Mouse (Mus musculus): ENCODE data around the gene Lig3.
A peak's percentile ranks its signal among the peaks of the same experiment; 100 is the strongest.

DNA sequence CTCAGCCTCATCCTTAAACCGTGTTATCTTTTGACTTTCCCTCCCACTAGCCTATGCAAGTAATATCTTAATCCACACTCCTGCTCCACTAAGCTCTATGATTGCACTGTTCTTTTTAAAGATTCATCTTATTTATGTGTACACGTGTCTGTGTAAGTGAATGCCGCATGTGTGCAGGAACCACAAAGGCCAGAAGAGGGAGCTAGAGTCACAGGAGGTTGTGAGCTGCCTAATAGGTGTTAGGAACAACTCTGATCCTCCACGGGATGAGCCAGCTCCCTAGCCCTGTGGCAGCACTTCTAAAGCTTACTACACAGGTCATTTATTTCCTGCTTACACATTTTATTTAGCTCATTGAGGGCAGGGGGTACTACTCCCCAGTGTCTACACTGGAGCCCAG, 38.4 kb downstream of the Lig3 start:
- TF ChIP-seq CTCF (IDR thresholded peaks at IDR 0.05; ENCODE audit: borderline replicate concordance, insufficient read depth, low read length): peak; percentile 62; the same call in 1 of the 2 replicates
- no peak for TF ChIP-seq POLR2A (IDR thresholded peaks at IDR 0.05; ENCODE audit: low read depth, low read length)

All from embryonic fibroblast, embryonic 13.5 days (primary cell).